Mouse (Mus musculus): Measurements from ENCODE around the gene Aldh2. TPM values are rescaled to one million over a fixed set of nuclear protein-coding genes. Genes with fewer than 3 reads are reported as not detected.
"Not testable (repeated sequence)": the region's sequence is repeated elsewhere in the genome, so short reads cannot be mapped to it uniquely, and the experiment has no call there.

The Aldh2 gene
- total RNA-seq (2015) (96.3 and 108 TPM in 2 replicates), total RNA-seq (2017) (388 and 445 TPM in 2 replicates)

- peak; percentile 84 for ATAC-seq (replicated peaks; ENCODE audit: poor library complexity)
These were observed at the start of gene Aldh2 for GRCm38 (mm10) chr5:121593451-121594401. TSS of gene Aldh2 (minus strand) at chr5:121593824.

GRCm38 (mm10) chr5:121639601-121640000, 46.0 kb upstream of the Aldh2 start:
- ATAC-seq (replicated peaks; ENCODE audit: poor library complexity) = no peak

GRCm38 (mm10) chr5:121637296-121637695, 43.7 kb upstream of the Aldh2 start:
- no peak for ATAC-seq (replicated peaks; ENCODE audit: poor library complexity)

- no peak for ATAC-seq (replicated peaks; ENCODE audit: poor library complexity)
These were observed 41.0 kb upstream of the Aldh2 start for GRCm38 (mm10) chr5:121634668-121635067.

- no peak for ATAC-seq (replicated peaks; ENCODE audit: poor library complexity)
These were observed 39.2 kb upstream of the Aldh2 start for GRCm38 (mm10) chr5:121632804-121633203.

- ATAC-seq (replicated peaks; ENCODE audit: poor library complexity) = not testable (repeated sequence)
These were observed 37.6 kb upstream of the Aldh2 start for GRCm38 (mm10) chr5:121631106-121631647.

GRCm38 (mm10) chr5:121627871-121628270, 34.2 kb upstream of the Aldh2 start:
- ATAC-seq (replicated peaks; ENCODE audit: poor library complexity) = peak; percentile 85

- no peak for ATAC-seq (replicated peaks; ENCODE audit: poor library complexity)
These were observed 29.6 kb upstream of the Aldh2 start for GRCm38 (mm10) chr5:121623241-121623640.

- no peak for ATAC-seq (replicated peaks; ENCODE audit: poor library complexity)
These were observed 27.5 kb upstream of the Aldh2 start for GRCm38 (mm10) chr5:121621102-121621501.

- peak; percentile 84 for ATAC-seq (replicated peaks; ENCODE audit: poor library complexity)
These were observed 25.2 kb upstream of the Aldh2 start, which contains the start of gene Acad12 for GRCm38 (mm10) chr5:121618592-121619513. TSS of gene Acad12 (minus strand) at chr5:121618938.

- ATAC-seq (replicated peaks; ENCODE audit: poor library complexity) = not testable (repeated sequence)
These were observed 21.3 kb upstream of the Aldh2 start for GRCm38 (mm10) chr5:121614921-121615320.

GRCm38 (mm10) chr5:121612036-121612435, 18.4 kb upstream of the Aldh2 start:
- no peak for ATAC-seq (replicated peaks; ENCODE audit: poor library complexity)

GRCm38 (mm10) chr5:121609556-121610135, 16.0 kb upstream of the Aldh2 start:
- ATAC-seq (replicated peaks; ENCODE audit: poor library complexity) = peak; percentile 52

GRCm38 (mm10) chr5:121606151-121606550, 12.5 kb upstream of the Aldh2 start:
- peak; percentile 86 for ATAC-seq (replicated peaks; ENCODE audit: poor library complexity)

- ATAC-seq (replicated peaks; ENCODE audit: poor library complexity) = not testable (repeated sequence)
These were observed 10.2 kb upstream of the Aldh2 start for GRCm38 (mm10) chr5:121603815-121604214.

GRCm38 (mm10) chr5:121601547-121602299, 8.1 kb upstream of the Aldh2 start:
- ATAC-seq (replicated peaks; ENCODE audit: poor library complexity) = peak; percentile 93

GRCm38 (mm10) chr5:121598871-121599610, 5.4 kb upstream of the Aldh2 start:
- ATAC-seq (replicated peaks; ENCODE audit: poor library complexity) = no peak

- ATAC-seq (replicated peaks; ENCODE audit: poor library complexity) = no peak
These were observed 4.4 kb upstream of the Aldh2 start for GRCm38 (mm10) chr5:121597991-121598537.

GRCm38 (mm10) chr5:121597332-121597731, 3.7 kb upstream of the Aldh2 start:
- ATAC-seq (replicated peaks; ENCODE audit: poor library complexity) = no peak

Data from megakaryocyte progenitor cell, adult 5-6 weeks (primary cell).